Mouse (Mus musculus): ENCODE results near the gene Plekha7.

GRCm38 (mm10) chr7:116099952-116100528, 208.1 kb downstream of the Plekha7 start:
- TF ChIP-seq CTCF (IDR thresholded peaks at IDR 0.05; ENCODE audit: low read depth, low read length), result no peak
- no peak for TF ChIP-seq POLR2A (IDR thresholded peaks at IDR 0.05; ENCODE audit: extremely low read depth, insufficient read depth, low read length)
